Mouse (Mus musculus) lung, adult 2 months (tissue): ENCODE measurements around the gene Sobp. TPM values are rescaled to one million over a fixed set of nuclear protein-coding genes. Genes with fewer than 3 reads are reported as not detected.
A peak's percentile ranks its signal among the peaks of the same experiment; 100 is the strongest.

ENCODE experiments used
- DNase-seq: peaks from one replicate; pipeline ENCODE4 v3.0.0; 2022
- H3K4me1 ChIP-seq: fragments of 200-500 bp; 2 replicates; pipeline ENCODE4 v1.6.1; 2011; ENCODE audit warnings: low read length; ENCODE audit not compliant: control insufficient read depth, insufficient read depth
- H3K4me3 ChIP-seq: fragments of 200-500 bp; replicated peaks from 2 replicates; pipeline ENCODE3; 2011; ENCODE audit warnings: low read depth, mild to moderate bottlenecking, control low read depth, low read length; ENCODE audit errors: extremely low read depth
- CTCF ChIP-seq: fragments of 200-500 bp; IDR thresholded peaks from 2 replicates; pipeline ENCODE4 v1.5.1; 2011; ENCODE audit warnings: mild to moderate bottlenecking, low read length, control low read depth; ENCODE audit not compliant: insufficient read depth
- POLR2A ChIP-seq: fragments of 200-500 bp; IDR thresholded peaks from 2 replicates; pipeline ENCODE4 v1.6.1; 2011; ENCODE audit warnings: low read depth, mild to moderate bottlenecking, control low read depth, low read length, borderline replicate concordance; ENCODE audit errors: extremely low read depth
- WGBS: fragments of 180-500 bp; shearing (Covaris S2); methylation state at CpG from one replicate; pipeline ENCODE4 v1.1.7; 2018; 5-methylcytosine and 5-hydroxymethylcytosine counted together
- polyA plus RNA-seq: library from polyadenylated mRNA; depleted of rRNA; stranded (reverse); fragments of >200 nt; gene quantifications from 2 replicates; pipeline ENCODE4 v1.2.3, GENCODE M21; 2012

Gene Sobp
- polyA plus RNA-seq, 1 experiment, result 1.2 TPM

DNA sequence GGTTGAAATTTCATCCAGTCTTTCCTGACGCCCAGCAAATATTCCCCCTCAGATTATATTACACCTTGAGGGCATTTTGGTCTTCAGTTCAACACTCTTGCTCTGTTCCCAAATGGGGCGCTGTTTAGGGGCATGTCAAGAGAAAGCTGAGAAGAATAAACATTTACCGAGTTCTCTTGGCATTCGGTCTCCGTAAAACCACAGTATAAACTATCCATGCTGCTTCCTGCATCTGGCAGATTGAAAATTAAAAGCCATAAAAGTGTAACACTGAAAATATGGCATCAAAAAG lies 170.9 kb downstream of the Sobp start:
- H3K4me1 ChIP-seq, result no peaks in the 10 kb centered on the region; the same call in 1 of the 2 replicates
- DNase-seq, result no peak
- TF ChIP-seq POLR2A (no peak), CTCF (no peak)
- 18% methylated on average over 5 of the region's 5 CpGs for WGBS
- H3K4me3 ChIP-seq, result no peak overlapping the region

DNA sequence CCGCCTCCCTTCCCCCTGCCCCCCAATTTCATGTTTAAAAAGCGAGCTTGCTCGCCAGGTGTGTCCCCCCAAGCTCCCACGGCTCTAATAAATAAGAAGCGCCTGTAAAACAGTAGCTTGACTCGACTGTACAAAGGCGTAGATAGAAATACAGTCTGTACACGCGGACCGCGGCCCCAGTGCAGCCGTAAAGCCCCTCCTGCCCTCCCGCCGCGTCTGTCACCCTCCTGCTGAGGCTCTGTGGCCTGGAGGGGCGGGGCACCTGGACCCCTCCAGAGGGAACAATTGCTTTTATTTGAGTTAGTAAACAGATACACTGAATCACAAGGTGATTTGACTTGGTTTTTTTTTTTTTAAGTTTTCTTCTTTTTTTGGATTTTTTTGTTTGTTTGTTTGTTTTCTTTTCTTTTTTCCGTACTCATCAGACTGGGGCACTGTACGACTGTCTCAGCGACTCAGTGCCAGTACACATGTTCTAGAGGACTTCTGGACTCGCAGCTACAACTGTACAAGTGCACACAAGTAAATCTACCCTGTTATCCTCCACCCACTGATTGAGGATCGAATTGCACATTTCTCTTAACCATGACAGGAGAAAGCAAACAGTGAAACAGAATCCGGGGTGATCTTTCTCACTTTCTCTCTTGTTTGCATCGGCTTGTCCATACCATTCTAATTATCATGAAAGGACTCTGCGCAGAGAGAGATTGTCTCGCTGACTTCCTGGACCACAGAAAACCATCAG lies 171.4 kb downstream of the Sobp start:
- TF ChIP-seq CTCF (no peak), POLR2A (no peak)
- Histone ChIP-seq H3K4me1 (no peaks in the 10 kb centered on the region; the same call in 1 of the 2 replicates), H3K4me3 (peak overlapping the region; percentile 20)
- WGBS, result 6% methylated on average over 25 of the region's 25 CpGs
- no peak for DNase-seq

GRCm38 (mm10) chr10:43002066-43002678 lies 172.2 kb downstream of the Sobp start:
- no peak overlapping the region for H3K4me3 ChIP-seq

GRCm38 (mm10) chr10:43001433-43001832 lies 172.9 kb downstream of the Sobp start:
- no peak for DNase-seq
- Histone ChIP-seq H3K4me3 (no peak overlapping the region), H3K4me1 (no peaks in the 10 kb centered on the region; the same call in 1 of the 2 replicates)
- TF ChIP-seq CTCF (no peak), POLR2A (no peak)
- 84% methylated on average over 3 of the region's 3 CpGs for WGBS

More at GRCm38 (mm10) chr10:43002066-43002678, 172.2 kb downstream of the Sobp start:
- H3K4me1 ChIP-seq, result no peaks in the 10 kb centered on the region; the same call in 1 of the 2 replicates
- 19% methylated on average over 13 of the region's 13 CpGs for WGBS
- no peak for DNase-seq
- TF ChIP-seq POLR2A (no peak), CTCF (no peak)

GRCm38 (mm10) chr10:42999324-42999723 lies 175.0 kb downstream of the Sobp start:
- no peak for DNase-seq
- 97% methylated on average over 10 of the region's 10 CpGs for WGBS
- no peaks in the 10 kb centered on the region; the same call in 1 of the 2 replicates for H3K4me1 ChIP-seq
- no peak overlapping the region for H3K4me3 ChIP-seq
- TF ChIP-seq POLR2A, result no peak
- TF ChIP-seq CTCF, result no peak

- TF ChIP-seq CTCF (no peak), POLR2A (no peak)
- 80% methylated on average over 2 of the region's 2 CpGs for WGBS
- Histone ChIP-seq H3K4me1 (peaks cover 4% of the 10 kb centered on the region), H3K4me3 (no peak overlapping the region)
- DNase-seq, result no peak
Measured at GRCm38 (mm10) chr10:42997278-42997677, 177.1 kb downstream of the Sobp start.

DNA sequence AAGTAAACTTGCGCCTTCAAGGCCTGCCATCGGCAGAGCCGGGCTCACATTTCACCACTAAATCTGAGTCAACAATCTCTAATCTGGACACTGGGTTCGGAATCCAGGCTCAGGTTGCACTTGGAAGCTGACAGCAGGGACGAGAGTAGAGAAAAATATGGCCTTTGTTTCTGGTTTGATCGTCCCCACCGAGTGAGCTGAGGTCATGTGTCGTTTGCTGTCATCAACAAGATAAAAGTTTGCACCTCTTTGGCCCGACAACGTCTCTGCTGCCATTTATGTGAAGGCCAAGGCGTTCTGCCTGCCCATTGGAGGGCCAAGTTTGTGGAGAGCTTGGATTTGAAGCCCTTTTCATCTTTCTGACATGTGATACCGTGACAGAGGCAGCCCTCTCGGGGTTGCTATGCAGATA lies 178.8 kb downstream of the Sobp start:
- DNase-seq, result no peak
- no peak for TF ChIP-seq POLR2A
- TF ChIP-seq CTCF, result no peak
- Histone ChIP-seq H3K4me3 (no peak overlapping the region), H3K4me1 (peaks cover 4% of the 10 kb centered on the region)
- 42% methylated on average over 13 of the region's 13 CpGs for WGBS

- H3K4me1 ChIP-seq, result peaks cover 4% of the 10 kb centered on the region
- DNase-seq, result no peak
- WGBS, result 29% methylated on average over 13 of the region's 13 CpGs
- no peak overlapping the region for H3K4me3 ChIP-seq
- no peak for TF ChIP-seq CTCF
- TF ChIP-seq POLR2A, result no peak
Measured at GRCm38 (mm10) chr10:42994331-42994782, 180.0 kb downstream of the Sobp start.

DNA sequence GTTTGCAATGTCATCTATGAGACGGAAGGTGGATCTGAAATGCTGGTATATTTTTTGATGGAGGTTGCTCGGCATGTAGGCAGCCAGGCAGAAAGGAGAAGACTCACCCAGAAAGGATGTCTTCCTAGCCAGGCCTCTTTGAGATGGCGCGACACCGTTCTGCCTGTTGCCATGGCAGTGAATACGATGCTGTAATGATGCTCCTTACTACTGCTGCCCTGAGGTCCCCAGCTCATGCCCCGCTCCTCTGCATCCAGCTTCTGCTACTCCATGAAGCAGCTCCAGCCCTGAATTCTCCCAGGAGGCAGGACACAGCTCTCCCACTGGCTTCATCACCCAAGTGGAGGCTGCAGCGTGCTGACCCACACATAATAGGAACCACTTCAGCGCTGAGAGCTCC lies 183.3 kb downstream of the Sobp start:
- TF ChIP-seq POLR2A (no peak), CTCF (no peak)

GRCm38 (mm10) chr10:42989910-42990309 lies 184.4 kb downstream of the Sobp start:
- 26% methylated on average over 6 of the region's 6 CpGs for WGBS
- peak; percentile 65 for TF ChIP-seq CTCF
- no peak for TF ChIP-seq POLR2A
- DNase-seq, result peak; percentile 47
- H3K4me3 ChIP-seq, result no peak overlapping the region
- peaks cover 4% of the 10 kb centered on the region for H3K4me1 ChIP-seq

More for the DNA sequence above, 183.3 kb downstream of the Sobp start:
- no peak for DNase-seq
- peaks cover 4% of the 10 kb centered on the region for H3K4me1 ChIP-seq
- WGBS, result 69% methylated on average over 9 of the region's 9 CpGs
- no peak overlapping the region for H3K4me3 ChIP-seq
